Mouse (Mus musculus) left cerebral cortex, adult 8-10 months (tissue): ENCODE data around the gene Stx1a. TPM values are rescaled to one million over a fixed set of nuclear protein-coding genes. Genes with fewer than 3 reads are reported as not detected.
A peak's percentile ranks its signal among the peaks of the same experiment; 100 is the strongest.

Experiments used
- DNase-seq, 2 experiments: peaks; one replicate each; pipeline ENCODE4 v3.0.0; 2022; ENCODE audit warnings: low spot score in 2 of 2
- total RNA-seq, 4 experiments: library from RNA; stranded (reverse); gene quantifications; 2 replicates each; pipeline ENCODE4 v1.2.4; 2022

The Stx1a gene
- 100 to 1,000 TPM; 239 to 271 (median 248) TPM for total RNA-seq

DNA sequence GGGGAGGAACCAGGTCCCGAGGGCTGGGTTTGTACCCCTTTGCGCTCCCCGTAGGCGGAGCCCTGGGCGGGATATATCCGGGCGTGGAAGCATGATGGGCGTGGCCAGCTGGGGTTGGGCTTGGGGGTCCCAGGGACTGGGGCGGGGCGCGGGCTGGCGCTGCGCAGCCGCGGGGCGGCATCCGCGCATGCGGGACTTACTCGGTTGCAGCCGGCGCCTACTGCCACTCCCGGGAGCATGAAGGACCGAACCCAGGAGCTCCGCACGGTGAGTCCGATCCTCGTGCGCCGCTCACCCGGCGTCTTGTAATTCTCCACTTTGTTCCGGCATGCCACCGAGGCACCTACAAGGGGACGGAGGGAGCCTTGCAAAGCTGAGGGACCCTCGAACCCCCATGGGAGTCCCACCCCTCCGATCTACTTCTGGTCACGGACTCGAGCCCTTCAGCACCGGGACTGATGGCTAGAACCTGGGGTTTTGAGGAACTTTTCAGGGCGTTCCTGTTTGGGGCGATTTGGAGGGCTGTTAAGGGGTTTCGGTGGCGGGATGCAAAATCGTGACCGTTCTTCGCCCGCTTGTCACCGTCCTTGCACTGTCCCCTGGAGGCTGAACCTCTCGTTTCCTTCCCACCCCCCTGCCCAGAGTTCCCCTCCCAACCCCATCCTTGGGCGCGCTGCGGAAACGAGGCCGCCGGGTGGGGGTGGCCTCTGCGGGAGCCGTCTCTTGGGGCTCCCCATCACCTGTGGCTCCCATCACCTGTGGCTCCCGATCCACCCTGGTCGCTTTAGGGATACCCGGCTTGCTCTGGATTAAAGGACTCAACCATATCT, at the start of gene Stx1a:
Gene Stx1a, plus strand, starts transcription at position 139 of the 830 bp plus-strand sequence.
- DNase-seq: peak; percentile 69 to 87

GRCm38 (mm10) chr5:134973526-134973925, 49.8 kb upstream of the Stx1a start:
- no peak for DNase-seq

DNA sequence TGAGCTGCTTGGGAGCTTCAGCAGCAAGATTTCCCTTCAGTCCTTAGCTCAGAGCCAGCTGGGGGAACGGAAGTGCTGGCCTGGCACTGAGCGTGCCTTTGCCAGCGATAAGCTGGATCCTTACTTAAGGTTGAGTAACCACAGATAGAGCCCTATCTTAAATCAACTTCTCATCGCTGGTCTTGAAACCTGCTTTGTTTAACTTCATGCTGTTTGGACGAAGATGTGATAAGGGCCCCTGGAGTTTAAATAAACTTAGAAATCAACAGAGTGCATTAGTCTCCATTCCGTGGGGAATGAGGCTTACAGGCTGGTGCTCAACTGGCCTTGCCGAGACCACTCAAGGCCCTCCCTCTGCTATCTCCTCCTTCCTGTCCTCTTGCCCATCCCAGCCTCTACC, 49.0 kb upstream of the Stx1a start:
- no peak for DNase-seq

DNA sequence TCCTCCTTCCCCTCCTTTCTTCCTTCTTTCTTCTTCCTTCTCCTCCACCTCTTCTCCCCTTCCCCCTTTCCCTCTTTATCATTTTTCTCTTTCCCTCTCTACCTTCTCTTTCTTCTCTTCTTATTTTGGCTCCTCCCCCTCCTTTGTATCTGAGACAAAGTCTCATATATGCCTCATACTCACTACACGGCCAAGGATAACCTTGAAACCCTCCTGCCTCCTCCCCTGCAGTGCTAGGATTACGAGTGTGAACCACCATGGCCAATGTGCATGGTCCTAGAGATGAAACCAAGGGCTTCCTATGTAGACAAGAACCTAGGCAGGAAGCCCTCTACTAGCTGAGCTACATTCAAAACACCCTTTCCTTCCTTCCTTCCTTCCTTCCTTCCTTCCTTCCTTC, 48.4 kb upstream of the Stx1a start:
- DNase-seq: no peak

DNA sequence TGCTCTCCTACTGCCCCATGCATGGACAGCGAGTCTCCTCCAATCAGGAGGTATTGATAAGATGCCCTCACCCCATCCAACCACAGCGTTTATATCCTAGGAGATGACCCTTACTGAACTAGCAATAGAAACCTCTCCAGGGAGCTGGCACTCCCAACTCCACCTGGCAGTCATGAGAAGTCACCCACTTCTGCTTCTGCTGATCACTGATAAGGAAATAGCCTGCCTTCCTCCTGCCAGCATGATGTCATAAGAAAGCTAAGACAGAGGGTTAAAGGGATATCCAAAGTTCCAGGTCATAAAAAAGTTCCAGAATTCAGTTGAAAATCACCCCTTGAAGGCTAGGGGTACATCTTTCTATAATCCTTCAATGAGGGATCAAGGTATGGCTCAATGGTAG, 47.1 kb upstream of the Stx1a start:
- no peak for DNase-seq

DNA sequence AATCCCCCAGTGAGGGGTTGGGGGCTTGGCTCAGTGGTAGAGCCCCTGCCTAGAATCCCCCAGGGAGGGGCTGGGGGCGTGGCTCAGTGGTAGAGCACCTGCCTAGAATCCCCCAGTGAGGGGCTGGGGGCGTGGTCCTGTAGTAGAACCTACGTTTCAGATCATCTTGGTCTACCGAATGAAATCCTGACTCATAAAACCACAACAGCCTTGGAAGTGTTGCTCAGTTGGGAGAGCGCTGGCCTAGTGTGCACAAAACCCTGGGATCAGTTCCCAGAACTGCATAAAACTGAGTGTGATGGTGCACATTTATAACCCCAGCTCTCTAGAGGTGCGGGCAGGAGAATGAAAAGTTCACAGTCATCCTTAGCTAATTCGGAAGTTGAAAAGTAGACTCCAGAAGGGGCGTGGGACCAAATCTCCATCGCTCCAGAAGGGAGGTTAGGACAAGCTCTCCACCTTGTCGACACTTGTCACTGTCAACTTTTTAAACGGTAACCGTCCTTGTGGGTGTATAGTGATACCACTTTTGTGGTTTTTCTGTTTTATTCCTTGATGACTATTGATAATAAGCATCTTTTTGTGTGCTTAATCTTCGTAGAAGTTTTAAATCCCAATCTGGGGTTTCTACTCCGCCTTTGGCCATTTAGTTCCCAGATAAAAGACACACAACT, 46.6 kb upstream of the Stx1a start:
- DNase-seq: no peak

DNA sequence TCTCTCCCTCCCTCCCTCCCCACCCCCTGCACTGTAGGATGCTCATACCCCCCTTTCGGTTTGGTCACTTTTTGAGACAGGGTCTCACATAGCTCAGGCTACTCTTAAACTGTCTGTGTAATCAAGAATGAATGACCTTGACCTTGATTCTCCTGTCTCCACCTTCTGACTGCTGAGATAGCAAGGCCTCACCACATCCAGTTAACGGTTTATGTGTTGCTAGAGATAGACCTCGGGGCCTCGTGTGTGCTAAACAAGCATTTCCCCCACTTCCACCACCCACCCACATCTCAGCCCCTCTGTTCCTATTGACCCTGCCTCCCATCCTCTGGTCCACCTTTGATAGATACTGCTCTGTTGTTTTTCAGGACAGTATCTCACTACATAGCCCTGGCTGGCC, 45.4 kb upstream of the Stx1a start:
- DNase-seq: no peak

GRCm38 (mm10) chr5:134981149-134981548, 42.1 kb upstream of the Stx1a start:
- DNase-seq: no peak

- no peak for DNase-seq
Measured at GRCm38 (mm10) chr5:134983111-134983510, 40.2 kb upstream of the Stx1a start.

DNA sequence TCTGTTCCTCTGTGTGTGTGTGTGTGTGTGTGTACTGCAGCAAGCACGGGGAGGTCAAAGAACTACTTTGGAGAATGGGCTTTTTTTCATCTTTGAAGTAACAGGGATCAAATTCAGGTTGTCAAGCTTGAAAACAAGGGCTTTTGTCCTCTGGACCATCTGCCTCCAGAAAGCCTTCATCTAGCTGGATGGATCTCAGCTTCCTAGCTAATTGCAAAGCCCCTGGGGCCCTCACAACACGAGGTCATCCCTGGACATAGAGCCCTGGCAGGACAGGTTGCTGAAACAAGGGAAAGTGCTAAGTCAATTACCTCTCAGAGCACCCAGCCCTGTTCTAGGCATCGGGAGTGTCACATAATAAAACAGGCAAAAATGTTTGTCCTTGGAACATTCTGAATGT, 39.5 kb upstream of the Stx1a start:
- DNase-seq: no peak

- no peak for DNase-seq
Measured at GRCm38 (mm10) chr5:134985633-134986297, 37.5 kb upstream of the Stx1a start, which contains the start of gene Cldn3. TSS of gene Cldn3 (plus strand) at chr5:134986214.

- DNase-seq: no peak
Measured at GRCm38 (mm10) chr5:134986298-134987268, 36.7 kb upstream of the Stx1a start.

DNA sequence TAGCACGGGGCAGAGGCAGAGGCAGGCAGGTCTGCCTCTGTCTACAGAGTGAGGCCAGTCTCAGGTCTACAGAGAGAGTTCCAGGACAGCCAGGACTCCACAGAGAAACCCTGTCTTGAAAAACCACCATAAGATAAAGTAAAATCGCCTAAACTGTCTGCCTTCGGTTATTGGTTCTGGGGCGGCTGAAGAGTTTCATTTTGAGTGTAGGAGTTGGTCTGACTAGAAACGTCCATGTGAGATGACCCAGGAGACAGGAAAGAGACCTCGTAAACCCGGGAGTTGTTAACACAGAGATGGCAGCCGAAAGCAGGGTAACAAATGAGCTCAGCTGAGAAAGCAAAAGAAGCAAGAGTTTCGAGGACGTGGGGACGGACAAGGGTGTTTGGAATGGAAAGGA, 34.1 kb upstream of the Stx1a start:
- DNase-seq: no peak

- DNase-seq: no peak
Measured at GRCm38 (mm10) chr5:134989741-134990140, 33.5 kb upstream of the Stx1a start.

GRCm38 (mm10) chr5:134992566-134992965, 30.7 kb upstream of the Stx1a start:
- no peak for DNase-seq

- no peak for DNase-seq
Measured at GRCm38 (mm10) chr5:134998359-134998758, 24.9 kb upstream of the Stx1a start.

GRCm38 (mm10) chr5:134999797-135000196, 23.5 kb upstream of the Stx1a start:
- DNase-seq: no peak

DNA sequence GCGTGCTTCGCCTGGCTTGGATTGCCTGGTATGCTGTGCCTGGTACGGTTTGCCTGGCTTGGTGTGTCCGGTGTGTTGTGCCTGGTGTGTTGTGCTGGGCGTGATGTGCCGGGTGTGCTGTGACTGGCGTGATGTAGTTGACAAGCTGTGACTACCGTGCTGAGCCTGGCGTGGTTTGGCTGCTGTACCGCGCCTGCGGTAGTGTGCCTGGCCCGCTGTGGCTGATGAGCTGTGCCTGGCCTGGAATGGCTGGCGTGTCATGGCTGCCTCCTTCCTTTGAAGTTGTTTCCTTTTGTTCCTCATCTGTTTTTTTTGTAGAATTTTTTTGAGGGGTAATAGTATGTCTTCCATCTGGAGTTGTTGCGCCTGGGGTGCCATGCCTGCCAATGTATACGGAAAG, 22.5 kb upstream of the Stx1a start:
- no peak for DNase-seq

- DNase-seq: no peak
Measured at GRCm38 (mm10) chr5:135001309-135001708, 22.0 kb upstream of the Stx1a start.

DNA sequence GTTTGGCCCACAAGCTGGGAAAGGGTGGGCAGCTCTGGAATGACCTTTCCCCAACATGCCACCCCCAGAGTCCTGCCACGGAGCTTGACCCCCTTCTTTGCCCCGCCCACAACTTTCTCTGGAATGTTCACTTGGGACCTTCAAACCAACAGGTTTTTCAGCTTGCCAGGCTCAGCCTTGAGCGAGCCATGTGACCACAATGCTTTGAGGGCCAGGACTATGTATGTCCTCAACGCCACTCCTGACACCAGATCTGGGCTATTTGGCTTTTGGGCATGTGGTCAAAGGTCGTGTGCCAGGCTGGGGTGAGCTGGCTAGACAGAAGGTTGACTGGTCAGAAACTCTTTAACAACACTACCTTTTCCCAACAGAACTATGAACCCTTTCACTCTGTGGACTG, 21.1 kb upstream of the Stx1a start:
- no peak for DNase-seq
